Mouse (Mus musculus) brain, adult 2 months (tissue): ENCODE data around the gene Gm26992.
"Not testable (repeated sequence)": the region's sequence is repeated elsewhere in the genome, so short reads cannot be mapped to it uniquely, and the experiment has no call there.

Source experiments
- DNase-seq: peaks from one replicate; pipeline ENCODE4 v3.0.0; 2011; ENCODE audit warnings: low read depth, low spot score

Gene Gm26992

GRCm38 (mm10) chrX:103421710-103422109, at the start of gene Gm26992:
TSS of gene Gm26992 (plus strand) at chrX:103422010.
- DNase-seq: no peak

- peak; percentile 67 for DNase-seq
Measured at GRCm38 (mm10) chrX:103374250-103374649, 47.6 kb upstream of the Gm26992 start.

GRCm38 (mm10) chrX:103384528-103384927, 37.3 kb upstream of the Gm26992 start:
- peak; percentile 15 for DNase-seq

GRCm38 (mm10) chrX:103388131-103388530, 33.7 kb upstream of the Gm26992 start:
- DNase-seq: peak; percentile 36

- DNase-seq: no peak
Measured at GRCm38 (mm10) chrX:103393841-103394240, 28.0 kb upstream of the Gm26992 start.

GRCm38 (mm10) chrX:103405021-103405420, 16.8 kb upstream of the Gm26992 start:
- DNase-seq: no peak

- DNase-seq: no peak
Measured at GRCm38 (mm10) chrX:103414167-103414566, 7.6 kb upstream of the Gm26992 start, which contains the start of gene Tsx. TSS of gene Tsx (plus strand) at chrX:103414467.

GRCm38 (mm10) chrX:103427677-103428076, 5.9 kb downstream of the Gm26992 start:
- peak; percentile 5 for DNase-seq

- DNase-seq: no peak
Measured at GRCm38 (mm10) chrX:103432293-103432692, 10.5 kb downstream of the Gm26992 start.

GRCm38 (mm10) chrX:103438023-103438422, 16.2 kb downstream of the Gm26992 start:
- no peak for DNase-seq

- peak; percentile 78 for DNase-seq
Measured at GRCm38 (mm10) chrX:103440803-103441202, 19.0 kb downstream of the Gm26992 start.

GRCm38 (mm10) chrX:103443755-103444154, 21.9 kb downstream of the Gm26992 start:
- DNase-seq: peak; percentile 46

GRCm38 (mm10) chrX:103447539-103448169, 25.8 kb downstream of the Gm26992 start:
- peak; percentile 53 for DNase-seq

GRCm38 (mm10) chrX:103448429-103448828, 26.6 kb downstream of the Gm26992 start:
- DNase-seq: not testable (repeated sequence)

GRCm38 (mm10) chrX:103448943-103449722, 27.3 kb downstream of the Gm26992 start:
- DNase-seq: not testable (repeated sequence)

- DNase-seq: no peak
Measured at GRCm38 (mm10) chrX:103452815-103453214, 31.0 kb downstream of the Gm26992 start.

GRCm38 (mm10) chrX:103460056-103460455, 38.2 kb downstream of the Gm26992 start:
- no peak for DNase-seq

GRCm38 (mm10) chrX:103468998-103469397, 47.2 kb downstream of the Gm26992 start:
- DNase-seq: no peak

- DNase-seq: no peak
Measured at GRCm38 (mm10) chrX:103472346-103472745, 50.5 kb downstream of the Gm26992 start.

- peak; percentile 80 for DNase-seq
Measured at GRCm38 (mm10) chrX:103477507-103477906, 55.7 kb downstream of the Gm26992 start.

- no peak for DNase-seq
Measured at GRCm38 (mm10) chrX:103481243-103482096, 59.7 kb downstream of the Gm26992 start.

- no peak for DNase-seq
Measured at GRCm38 (mm10) chrX:103482097-103482451, 60.3 kb downstream of the Gm26992 start.
